Mouse (Mus musculus) left cerebral cortex, adult 8-10 months (tissue): ENCODE results near the gene Ankrd10. TPM values are rescaled to one million over a fixed set of nuclear protein-coding genes. Genes with fewer than 3 reads are reported as not detected.

Experiments used
- microRNA-seq, 2 experiments: library from miRNA; unstranded; fragments of <30 nt; microRNA quantifications; one replicate each; pipeline ENCODE4 v1.2.0; 2022
- total RNA-seq, 4 experiments: library from RNA; stranded (reverse); gene quantifications; 2 replicates each; pipeline ENCODE4 v1.2.4; 2022

Ankrd10 gene
- total RNA-seq, 4 experiments from 2014 or later = 37.3 to 49.1 (median 43.7) TPM

Small RNA genes lying within 50 kb of the gene (microRNA-seq; reads per million reads assigned to microRNA genes)
- gene Mir7238 = 1.8 to 3.4 reads per million in 2 experiments

Other genes with a start within 250 kb of the Ankrd10 start
- gene Rab20, start 157.0 kb downstream of the Ankrd10 start, total RNA-seq = 1 to 10 TPM in 2 of 4 experiments, under 1 TPM in 2; 0.35 to 1.6 (median 0.78) TPM
- gene Naxd, start 138.3 kb downstream of the Ankrd10 start, total RNA-seq = 10 to 100 TPM; 48.7 to 62.5 (median 56.0) TPM
- gene Cars2, start 85.0 kb downstream of the Ankrd10 start, total RNA-seq = 10 to 100 TPM; 15.8 to 21.2 (median 18.4) TPM
- gene Ing1, start 80.2 kb downstream of the Ankrd10 start, total RNA-seq = 10 to 100 TPM; 45.0 to 51.2 (median 48.0) TPM
- gene 1700016D06Rik, start 65.3 kb upstream of the Ankrd10 start, total RNA-seq = not detected
- 100 to 1,000 TPM in 2 of 4 experiments, 10 to 100 TPM in 2; 98.8 to 109 (median 103) TPM for gene Arhgef7, start 92.0 kb upstream of the Ankrd10 start, total RNA-seq
- gene Tex29, start 204.7 kb upstream of the Ankrd10 start, total RNA-seq = not detected